Mouse (Mus musculus): ENCODE results near the gene Ntf3.

DNA sequence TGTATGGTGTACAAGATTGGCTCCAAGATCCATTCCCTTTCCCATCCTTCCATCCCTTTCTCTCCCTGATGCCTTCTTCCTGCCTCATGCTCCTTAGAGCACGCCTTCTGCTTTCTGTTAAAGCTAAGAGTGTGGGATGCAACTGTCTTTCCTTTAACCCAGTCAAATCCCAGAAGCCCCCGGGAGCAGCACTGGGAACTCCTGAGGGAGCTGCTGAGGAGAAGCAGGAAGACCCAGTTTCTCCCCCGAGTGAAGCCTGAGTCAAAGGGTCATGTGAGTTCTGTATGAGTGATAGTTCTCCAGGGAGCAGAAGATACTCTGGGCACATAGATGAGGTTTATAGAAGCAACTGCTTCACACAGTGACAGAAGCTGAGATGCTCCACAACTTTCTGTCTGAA lies 109.0 kb downstream of the Ntf3 start:
- TF ChIP-seq POLR2A (IDR thresholded peaks at IDR 0.05; ENCODE audit: control insufficient read depth, low read depth, low read length) (no peak), CTCF (IDR thresholded peaks at IDR 0.05; ENCODE audit: control insufficient read depth, insufficient read depth, insufficient replicate concordance, low read depth, low read length) (no peak)
